Mouse (Mus musculus) pancreas, adult 10 weeks (tissue): ENCODE results near the gene Tmc8. TPM values are rescaled to one million over a fixed set of nuclear protein-coding genes. Genes with fewer than 3 reads are reported as not detected.

ENCODE experiments used
- polyA plus RNA-seq: library from polyadenylated mRNA; stranded (reverse); fragments of 350-450 nt; fragmentation: Illumina TruSeq; extraction: RNeasy Lipid Tissue Mini Kit (QIAGEN cat#74804); gene quantifications from one replicate; pipeline ENCODE4 v1.2.3, GENCODE M21; 2015; ENCODE audit warnings: low read depth, low replicate concordance; ENCODE audit not compliant: insufficient read depth

The Tmc8 gene
- polyA plus RNA-seq = 1.0 TPM

GRCm38 (mm10) chr11:117781993-117782704 is at the start of gene Tmc8, which contains the start of gene Tmc6:
Tmc8 (plus strand) TSS chr11:117782076.
Tmc6 (minus strand) TSS chr11:117782198.

GRCm38 (mm10) chr11:117797511-117798159 is 15.8 kb downstream of the Tmc8 start, which contains the start of gene 6030468B19Rik:
6030468B19Rik (plus strand) TSS chr11:117797660.

GRCm38 (mm10) chr11:117809407-117810311 is 27.8 kb downstream of the Tmc8 start, which contains the start of the genes Gm20708 and Syngr2:
Gm20708 (plus strand) TSS chr11:117809668.
Syngr2 (plus strand) TSS chr11:117809668.

GRCm38 (mm10) chr11:117825333-117826101 is 43.6 kb downstream of the Tmc8 start, which contains the start of the genes Afmid and Tk1:
Afmid (plus strand) TSS chr11:117825924.
Tk1 (minus strand) TSS chr11:117826092.

Other genes starting within 250 kb of the Tmc8 start
- gene Tnrc6c, start 127.8 kb upstream of the Tmc8 start, polyA plus RNA-seq = 6.8 TPM
- 24.3 TPM for gene Tmc6, start 122 bp downstream of the Tmc8 start, polyA plus RNA-seq
- gene 6030468B19Rik, start 15.6 kb downstream of the Tmc8 start, polyA plus RNA-seq = not detected
- 2.9 TPM for gene Gm20708, start 27.6 kb downstream of the Tmc8 start, polyA plus RNA-seq
- gene Syngr2, start 27.6 kb downstream of the Tmc8 start, polyA plus RNA-seq = 46.4 TPM
- 2.0 TPM for gene Afmid, start 43.8 kb downstream of the Tmc8 start, polyA plus RNA-seq
- gene Tk1, start 44.0 kb downstream of the Tmc8 start, polyA plus RNA-seq = not detected
- not detected for gene Birc5, start 67.2 kb downstream of the Tmc8 start, polyA plus RNA-seq
- gene Tmem235, start 78.7 kb downstream of the Tmc8 start, polyA plus RNA-seq = not detected
- 8.0 TPM for gene Tha1, start 91.4 kb downstream of the Tmc8 start, polyA plus RNA-seq
- 4.4 TPM for gene Socs3, start 188.0 kb downstream of the Tmc8 start, polyA plus RNA-seq
- 8.8 TPM for gene Pgs1, start 204.2 kb downstream of the Tmc8 start, polyA plus RNA-seq